Mouse (Mus musculus): ENCODE measurements at regions not wholly inside any gene's neighbourhood (a gene's known extent, or its start where the extent isn't known, plus 50 kb on each side); places are given as distances from the start of the nearest gene placed in this dataset.

DNA sequence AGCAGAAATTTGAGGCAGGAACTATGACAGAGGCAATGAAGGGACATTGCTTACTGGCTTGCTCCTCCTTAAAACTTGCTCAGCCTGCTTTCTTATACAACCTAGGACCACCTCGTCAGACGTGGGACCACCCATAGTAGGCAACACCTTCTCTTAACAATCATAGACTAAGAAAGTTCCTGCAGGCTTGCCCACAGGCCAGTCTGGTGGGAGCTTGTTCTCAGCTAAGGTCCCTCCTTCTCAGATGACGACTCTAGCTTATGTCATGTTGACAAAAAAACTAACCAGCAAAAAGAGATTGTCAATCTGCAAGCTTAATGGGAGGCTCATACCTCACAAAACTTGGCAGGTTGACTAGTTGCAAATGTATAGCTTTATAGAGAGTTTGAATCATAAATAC, 56.5 kb upstream of the Lsm6 start:
- no peak for DNase-seq
- intact Hi-C loops (cut with DNase I): no loop called here

DNA sequence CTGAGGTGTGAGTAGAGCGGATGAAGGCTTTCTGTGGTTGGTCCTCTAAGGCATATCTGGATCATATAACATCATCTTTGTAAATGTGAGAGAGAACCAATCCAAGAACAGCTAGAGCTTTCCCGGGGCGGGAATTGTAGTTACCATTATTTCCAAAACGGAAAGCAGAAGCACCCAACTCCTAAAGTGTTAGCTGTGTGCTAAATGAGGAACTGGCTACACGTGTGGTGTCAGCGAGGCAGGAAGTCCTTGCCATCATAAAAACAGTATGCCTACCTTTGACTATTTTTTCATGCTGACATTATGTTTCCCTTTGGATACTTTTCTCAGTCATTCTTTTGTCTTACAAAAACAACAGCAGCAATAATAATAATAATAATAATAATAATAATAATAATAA, 68.8 kb upstream of the Lsm6 start:
- intact Hi-C loops (cut with DNase I): loop anchor here (10.0 kb wide), 1 partner anchor 235 kb away; no protein-coding TSS in a partner anchor
- DNase-seq: no peak

DNA sequence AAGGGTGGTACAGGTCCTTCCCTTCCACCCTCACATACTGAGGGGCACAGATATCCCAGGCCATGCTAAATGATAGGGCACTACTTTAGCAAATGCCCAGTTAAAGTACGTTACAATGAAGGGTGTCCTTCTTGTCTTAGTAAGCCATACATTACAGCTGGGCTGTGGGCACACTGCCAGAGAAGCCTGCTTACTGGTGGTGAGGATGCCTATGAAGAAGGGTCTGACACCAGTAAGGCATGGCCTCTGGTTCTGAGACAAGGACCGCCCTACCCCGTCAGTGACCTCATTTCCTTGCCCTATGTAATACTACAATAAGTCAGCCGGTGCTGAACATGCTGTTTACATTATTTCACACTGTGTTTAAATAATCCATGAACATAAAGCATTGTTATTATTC, 69.6 kb upstream of the Lsm6 start:
- intact Hi-C loops (cut with DNase I): loop anchor here (10.0 kb wide), 1 partner anchor 236 kb away; no protein-coding TSS in a partner anchor

DNA sequence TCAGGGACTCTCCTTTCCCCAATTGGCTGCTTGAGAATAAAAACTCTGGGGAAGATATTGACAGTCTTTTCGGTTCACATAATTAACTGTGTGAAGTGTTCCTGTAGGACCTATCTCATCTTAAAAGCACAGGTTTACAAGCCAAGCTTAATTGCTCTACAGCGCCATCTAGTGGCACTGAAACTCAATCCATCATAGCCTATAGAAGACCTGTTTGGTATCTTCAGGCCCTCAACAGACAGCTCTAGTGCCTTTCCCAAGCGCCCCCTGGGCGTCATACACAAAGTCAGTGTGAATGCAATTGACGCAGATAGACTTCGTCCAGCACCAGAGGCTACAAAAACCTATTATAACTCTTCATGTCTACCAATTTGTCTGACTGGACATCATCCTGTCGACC, 78.9 kb upstream of the Lsm6 start:
- intact Hi-C loops (cut with DNase I): loop anchor here (2.0 to 10.0 kb wide), 4 partner anchors 157 to 838 kb away; no protein-coding TSS in a partner anchor

More for the DNA sequence above, 69.6 kb upstream of the Lsm6 start:
- no peak for DNase-seq

DNA sequence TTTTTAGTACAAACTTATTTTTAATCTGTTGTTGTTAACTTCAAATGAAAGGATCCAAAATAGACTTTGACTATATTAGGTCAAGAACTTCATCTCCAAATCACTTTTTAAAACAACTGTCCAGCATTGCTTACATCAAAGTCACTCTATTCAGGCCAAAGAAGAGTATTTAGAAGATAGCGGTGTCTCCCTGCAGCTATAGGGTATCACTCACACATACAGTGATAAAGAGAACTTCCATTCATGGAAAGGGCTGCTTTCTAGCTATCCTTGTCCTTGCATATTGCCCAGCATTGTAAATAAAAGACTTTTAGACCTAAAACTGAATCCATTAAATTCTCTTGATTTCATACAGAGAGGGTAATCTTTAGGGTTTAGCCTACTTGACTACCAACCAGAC, 82.1 kb upstream of the Lsm6 start:
- DNase-seq: no peak
- intact Hi-C loops (cut with DNase I): loop anchor here (5.0 kb wide), 1 partner anchor 841 kb away; no protein-coding TSS in a partner anchor

More for the DNA sequence above, 78.9 kb upstream of the Lsm6 start:
- DNase-seq: peak; percentile 64 to 73

DNA sequence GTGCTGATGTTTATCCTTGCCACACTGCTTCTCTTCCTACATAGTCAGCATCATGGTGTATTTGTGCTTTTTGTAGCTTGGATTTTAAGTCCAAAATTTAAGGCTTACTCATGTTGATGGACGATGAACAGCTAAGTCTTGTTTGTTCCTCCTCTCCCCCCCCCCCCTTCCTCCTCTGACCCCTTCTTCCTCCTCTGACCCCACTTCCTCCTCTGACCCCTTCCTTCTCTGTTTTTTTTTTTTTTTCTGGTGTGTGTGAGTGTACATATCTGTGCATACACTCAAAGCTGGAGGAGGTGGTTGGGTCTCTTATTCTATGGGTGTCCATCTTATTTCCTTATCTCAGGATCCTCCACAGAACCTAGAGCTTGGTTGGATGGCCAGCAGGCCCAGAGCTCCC, 87.0 kb upstream of the Lsm6 start:
- DNase-seq: no peak
- intact Hi-C loops (cut with DNase I): no loop called here

DNA sequence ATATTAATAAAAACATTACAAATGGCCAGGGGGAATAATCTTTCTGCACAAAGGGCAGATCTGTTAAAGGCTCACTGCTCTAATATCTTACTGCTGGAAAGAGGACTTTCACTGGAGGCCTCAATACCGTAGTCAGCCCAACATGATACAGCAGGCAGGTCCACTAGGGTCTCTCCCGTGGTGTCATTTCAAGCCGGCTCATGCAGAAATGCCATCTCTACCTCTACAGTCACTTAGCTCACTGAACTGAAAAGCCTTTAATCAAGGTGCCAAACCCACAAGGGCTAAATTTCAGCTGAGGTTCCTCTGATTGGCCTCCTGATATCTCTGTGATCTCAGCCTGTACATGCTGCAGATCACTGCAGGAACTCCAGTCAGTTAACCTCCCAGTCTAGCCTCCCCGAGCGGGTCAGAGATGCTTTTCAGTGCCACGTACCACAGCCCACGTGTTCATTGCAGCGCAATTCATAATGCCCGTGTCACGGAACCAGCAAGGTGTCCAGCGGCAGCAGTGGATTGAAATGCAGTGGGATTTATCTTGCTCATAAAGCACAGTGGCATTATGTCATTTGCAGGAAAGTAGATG, 90.4 kb upstream of the Lsm6 start:
- no peak for DNase-seq
- intact Hi-C loops (cut with DNase I): no loop called here

DNA sequence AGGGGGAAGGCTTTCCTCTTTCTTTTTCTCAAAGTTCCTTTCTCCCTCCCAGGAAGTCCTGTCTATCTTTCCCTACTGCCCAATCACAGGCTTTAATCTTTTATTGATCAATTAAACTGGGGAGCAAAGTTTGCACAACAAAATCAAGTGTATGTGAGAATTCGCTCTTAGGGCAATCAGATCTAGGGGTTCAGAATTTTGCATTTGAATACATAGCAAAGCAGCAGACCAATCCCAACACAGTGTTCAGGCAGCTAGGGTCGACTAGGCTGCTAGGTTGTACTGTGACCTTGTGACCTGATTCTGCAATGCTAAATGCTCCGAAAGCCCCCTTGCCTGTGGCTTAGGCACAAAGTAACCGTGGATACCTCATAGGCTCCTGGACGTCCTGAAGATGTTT, 91.5 kb upstream of the Lsm6 start:
- intact Hi-C loops (cut with DNase I): no loop called here

DNA sequence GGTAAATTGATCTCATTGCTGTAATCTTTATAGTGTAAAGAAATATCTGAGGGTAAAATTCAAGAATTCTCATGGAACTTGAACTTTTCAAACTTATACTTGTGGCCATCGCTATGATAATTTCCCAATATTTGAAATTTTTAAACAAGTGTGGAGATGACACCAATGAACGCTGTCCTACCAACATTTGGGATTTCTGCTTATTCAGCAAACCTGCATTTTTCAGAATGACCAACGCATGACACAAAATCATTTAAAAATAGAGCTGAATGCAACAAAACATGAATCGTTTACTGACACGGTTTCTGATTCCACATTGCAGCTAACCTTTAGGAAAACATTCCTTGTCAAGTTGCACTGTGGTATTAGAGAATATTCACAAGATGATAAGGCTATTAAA, 92.9 kb upstream of the Lsm6 start:
- intact Hi-C loops (cut with DNase I): no loop called here
- DNase-seq: no peak

More for the DNA sequence above, 91.5 kb upstream of the Lsm6 start:
- no peak for DNase-seq

DNA sequence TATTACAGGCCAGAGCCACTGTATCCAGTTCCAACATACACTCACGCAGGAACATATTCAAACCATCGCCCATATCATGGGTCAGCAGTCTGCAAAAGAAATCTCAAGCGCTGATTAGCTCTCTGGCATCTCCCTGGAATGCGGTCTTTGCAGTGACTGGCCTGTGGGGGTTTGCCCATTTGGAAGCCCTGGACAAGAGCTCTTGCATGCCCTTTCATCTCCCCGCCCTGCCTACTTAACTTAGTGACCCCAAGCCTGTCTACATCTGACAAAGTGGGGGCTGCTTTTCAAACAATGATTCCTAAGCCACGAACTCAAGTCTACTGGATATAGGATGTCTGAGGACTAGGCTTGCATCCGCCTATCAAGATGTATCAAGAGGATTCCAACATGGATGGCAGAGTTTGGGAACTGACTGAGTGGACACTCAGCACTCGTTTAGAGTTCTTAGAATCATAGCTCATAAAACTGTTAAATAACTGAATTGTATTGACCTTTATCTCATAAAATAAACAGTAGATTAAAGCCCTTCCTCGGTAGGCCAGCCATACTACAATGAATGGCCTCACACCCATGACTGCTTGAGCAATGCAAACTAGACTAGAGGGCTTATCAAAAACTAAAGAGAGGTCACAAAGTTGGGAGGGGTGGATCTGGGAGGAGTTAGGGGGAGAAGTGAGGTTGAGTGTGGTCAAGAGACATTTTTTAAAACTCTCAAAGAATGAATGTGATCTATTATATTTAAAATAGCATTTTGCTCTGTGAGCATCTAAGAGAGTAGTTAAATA, 97.4 kb upstream of the Zfp827 start:
- no peak for DNase-seq
- intact Hi-C loops (cut with DNase I): no loop called here

DNA sequence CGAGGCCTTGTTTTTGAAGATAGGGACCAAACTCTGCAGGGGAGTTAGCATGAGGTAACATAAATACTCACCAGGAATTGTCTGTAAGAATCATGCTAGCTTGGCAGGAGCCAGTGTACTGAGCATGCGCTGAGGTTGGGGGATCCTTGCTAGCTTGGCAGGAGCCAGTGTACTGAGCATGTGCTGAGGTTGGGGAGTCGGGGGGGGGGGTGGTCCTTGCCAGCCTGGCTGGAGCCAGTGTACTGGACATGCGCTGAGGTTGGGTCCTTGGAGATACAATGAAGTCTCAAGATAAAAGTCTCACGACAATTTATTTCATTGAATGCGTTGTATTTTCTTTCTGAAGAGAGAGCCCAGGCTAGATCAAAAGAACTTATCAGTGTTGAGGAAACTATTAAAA, 96.2 kb upstream of the Zfp827 start:
- intact Hi-C loops (cut with DNase I): no loop called here

DNA sequence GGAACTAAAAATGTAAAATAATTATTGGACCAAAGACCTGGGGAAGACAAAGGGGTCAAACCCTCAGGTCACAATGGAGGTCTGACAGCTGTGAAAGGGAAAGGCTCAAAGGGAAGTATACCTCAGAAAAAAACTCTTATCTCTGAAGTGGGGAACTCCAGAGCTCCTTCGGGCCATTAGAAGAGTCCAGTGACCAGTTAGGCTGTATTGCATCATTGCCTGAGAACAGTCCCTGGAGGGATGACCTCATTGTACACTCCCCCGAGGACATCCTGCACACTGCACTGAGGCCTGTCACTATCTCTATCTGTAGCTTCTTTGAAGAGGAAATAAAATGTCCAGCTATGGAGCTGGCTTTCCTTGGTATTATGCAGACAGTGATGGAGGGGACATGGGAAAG, 88.2 kb upstream of the Zfp827 start:
- intact Hi-C loops (cut with DNase I): no loop called here
- peak in 1 of 2 experiments; percentile 4 for DNase-seq

More for the DNA sequence above, 96.2 kb upstream of the Zfp827 start:
- no peak for DNase-seq

DNA sequence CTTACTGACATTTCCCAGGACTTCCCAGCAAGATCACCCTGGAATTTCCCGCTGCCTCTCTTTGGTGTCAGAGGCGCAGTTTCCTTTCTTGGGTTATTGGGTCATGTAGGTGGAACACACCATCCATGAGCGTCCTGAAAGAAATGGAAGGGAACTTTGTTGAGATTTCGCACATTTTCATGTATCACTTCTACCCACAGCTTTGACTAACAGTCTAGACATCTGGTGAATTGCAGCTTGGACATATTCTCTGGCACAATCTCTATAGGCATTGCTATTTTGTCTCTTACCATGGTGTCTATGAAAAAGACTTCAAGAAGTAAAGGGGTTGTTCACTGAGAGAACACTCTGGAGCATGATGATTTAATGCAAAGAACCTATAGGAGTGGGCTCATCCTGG, 86.7 kb upstream of the Zfp827 start:
- intact Hi-C loops (cut with DNase I): no loop called here
- DNase-seq: no peak

DNA sequence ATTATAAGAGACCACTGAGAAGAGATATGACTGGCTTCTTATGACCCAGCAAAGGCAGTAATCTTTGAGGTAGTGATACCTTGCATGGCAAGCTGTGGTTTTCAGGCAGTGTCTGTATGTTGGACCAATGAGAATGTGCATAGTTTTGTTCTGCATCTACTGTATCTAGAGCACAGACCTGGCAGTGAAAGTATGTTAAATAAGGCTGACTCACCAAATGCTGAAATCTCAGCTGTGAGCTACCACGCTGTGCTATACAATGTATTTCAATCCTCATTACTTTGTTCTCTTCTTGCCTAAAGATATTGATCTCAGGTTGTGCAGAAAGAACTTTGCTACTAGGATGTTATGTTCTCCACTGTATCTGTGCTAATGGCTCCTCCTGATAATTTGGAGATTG, 83.9 kb upstream of the Zfp827 start:
- intact Hi-C loops (cut with DNase I): no loop called here
- DNase-seq: no peak

DNA sequence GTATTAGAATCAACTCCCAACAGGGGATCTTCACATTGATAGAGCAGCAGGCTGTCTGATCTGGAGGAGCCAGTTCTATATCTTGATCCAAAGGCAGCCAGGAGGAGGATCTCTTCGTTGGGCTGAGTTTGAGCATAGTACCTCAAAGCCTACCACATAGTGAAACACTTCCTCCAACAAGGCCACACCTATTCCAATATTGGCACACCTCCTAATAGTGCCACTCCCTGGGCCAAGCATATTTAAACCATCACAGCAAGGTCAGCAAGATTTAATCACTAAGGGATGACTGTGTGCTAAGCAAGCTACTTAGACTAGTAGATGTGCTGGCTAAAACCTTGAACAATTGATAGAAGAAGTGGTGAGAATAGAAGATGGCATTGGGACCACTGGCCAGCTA, 82.6 kb upstream of the Zfp827 start:
- intact Hi-C loops (cut with DNase I): no loop called here
- DNase-seq: no peak

DNA sequence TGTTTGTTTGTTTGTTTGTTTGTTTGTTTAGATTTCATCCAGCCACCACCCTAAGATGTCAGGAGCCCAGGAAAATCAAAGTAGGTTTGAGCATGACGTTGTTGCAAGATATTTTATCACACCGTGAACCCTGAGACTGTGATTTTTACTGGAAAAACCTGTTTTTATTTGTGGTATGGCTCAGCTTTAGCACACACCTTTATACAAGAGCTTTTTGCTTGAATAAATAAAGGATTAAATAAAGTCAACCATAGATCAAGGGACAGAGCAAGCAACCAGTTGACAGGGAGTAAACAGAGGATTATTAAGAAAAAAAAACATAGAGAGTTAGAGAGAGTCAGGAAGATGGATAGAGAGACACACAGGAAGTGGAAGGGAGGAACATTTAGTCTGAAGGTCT, 82.2 kb upstream of the Zfp827 start:
- DNase-seq: no peak
- intact Hi-C loops (cut with DNase I): no loop called here

DNA sequence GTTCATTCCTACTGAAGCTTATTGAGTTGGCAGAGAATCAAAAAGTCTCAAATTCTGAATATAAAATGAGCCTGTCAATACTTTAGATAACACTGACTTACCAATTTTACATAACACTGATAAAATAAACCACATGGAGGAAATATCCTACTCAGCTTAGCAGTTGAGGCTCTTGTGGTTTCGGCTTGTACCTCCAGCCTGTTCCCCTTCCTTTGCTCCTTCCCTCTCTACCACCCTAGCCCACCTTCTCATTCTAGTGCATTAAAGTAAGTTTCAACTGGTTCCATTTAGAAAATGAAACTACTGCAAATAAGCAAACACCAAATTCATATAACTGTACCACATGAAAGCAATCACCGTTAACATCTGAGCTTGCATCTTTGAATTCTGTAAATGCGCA, 53.2 kb upstream of the Zfp827 start:
- intact Hi-C loops (cut with DNase I): no loop called here
- DNase-seq: no peak
